Mouse (Mus musculus): ENCODE measurements around the gene Mink1.
"Not testable (repeated sequence)": the region's sequence is repeated elsewhere in the genome, so short reads cannot be mapped to it uniquely, and the experiment has no call there.

Gene Mink1

GRCm38 (mm10) chr11:70557545-70557944 is 5.1 kb upstream of the Mink1 start:
- no peak for DNase-seq (ENCODE audit: low spot score in 2 of 2)

- no peak for DNase-seq (ENCODE audit: low spot score in 2 of 2)
Measured at GRCm38 (mm10) chr11:70561937-70562286, 769 bp upstream of the Mink1 start.

DNA sequence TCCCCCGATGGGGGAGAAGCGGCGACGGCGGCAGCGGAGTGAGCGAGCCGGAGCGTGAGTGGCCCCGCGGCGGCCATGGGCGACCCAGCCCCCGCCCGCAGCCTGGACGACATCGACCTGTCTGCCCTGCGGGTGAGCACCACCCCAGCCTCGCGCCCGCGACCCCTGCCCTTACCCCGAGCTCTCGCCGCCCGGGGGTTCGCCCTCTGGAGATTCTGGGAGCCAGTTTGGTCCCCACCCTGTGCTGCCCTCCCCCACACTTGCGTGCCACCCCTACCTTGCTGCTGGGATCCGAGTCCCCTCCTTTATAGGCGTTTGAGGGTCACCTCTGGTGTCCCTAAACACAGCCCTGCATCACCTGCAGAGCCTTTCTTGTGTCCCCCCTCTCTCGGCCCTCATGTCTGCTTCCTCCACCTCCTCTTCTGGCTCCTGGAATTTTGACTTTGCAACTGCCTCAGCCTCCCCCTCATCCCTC is 351 bp downstream of the Mink1 start:
- no peak for DNase-seq (ENCODE audit: low spot score in 2 of 2)

- DNase-seq (ENCODE audit: low spot score in 2 of 2): no peak
Measured at GRCm38 (mm10) chr11:70563470-70564275, 992 bp downstream of the Mink1 start.

- no peak for DNase-seq (ENCODE audit: low spot score in 2 of 2)
Measured at GRCm38 (mm10) chr11:70564276-70564873, 1.7 kb downstream of the Mink1 start.

- no peak for DNase-seq (ENCODE audit: low spot score in 2 of 2)
Measured at GRCm38 (mm10) chr11:70566586-70566985, 3.9 kb downstream of the Mink1 start.

GRCm38 (mm10) chr11:70570614-70571013 is 7.9 kb downstream of the Mink1 start:
- not testable (repeated sequence) for DNase-seq (ENCODE audit: low spot score in 2 of 2)

GRCm38 (mm10) chr11:70571641-70572040 is 9.0 kb downstream of the Mink1 start:
- no peak for DNase-seq (ENCODE audit: low spot score in 2 of 2)

DNA sequence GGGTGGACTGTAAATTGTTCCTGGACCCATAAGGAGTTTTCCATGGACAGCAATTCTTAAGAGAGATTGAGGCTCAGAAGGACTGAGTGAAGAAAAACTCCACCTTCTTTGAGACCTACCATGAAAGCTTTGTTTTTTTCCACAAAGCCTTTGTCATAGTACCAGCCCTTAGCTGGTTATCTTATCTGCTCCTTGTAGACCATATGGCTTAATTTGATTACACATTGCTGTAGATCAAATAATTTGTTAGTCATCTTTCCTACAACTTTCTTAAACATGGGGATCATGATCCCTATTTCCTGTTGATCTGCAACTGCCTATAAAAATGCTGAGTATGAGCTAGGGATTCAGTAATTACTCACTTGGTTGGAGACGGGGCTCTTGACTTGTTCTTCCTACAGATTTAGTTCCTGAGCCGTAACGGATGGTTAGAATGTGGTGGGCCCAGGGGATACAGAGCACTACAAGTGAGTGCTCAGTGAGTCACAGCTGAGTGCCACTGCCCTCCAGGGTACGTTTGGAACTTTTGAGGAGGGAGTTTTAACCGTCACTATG is 9.7 kb downstream of the Mink1 start:
- DNase-seq (ENCODE audit: low spot score in 2 of 2): no peak

GRCm38 (mm10) chr11:70573872-70574271 is 11.2 kb downstream of the Mink1 start:
- no peak for DNase-seq (ENCODE audit: low spot score in 2 of 2)

DNA sequence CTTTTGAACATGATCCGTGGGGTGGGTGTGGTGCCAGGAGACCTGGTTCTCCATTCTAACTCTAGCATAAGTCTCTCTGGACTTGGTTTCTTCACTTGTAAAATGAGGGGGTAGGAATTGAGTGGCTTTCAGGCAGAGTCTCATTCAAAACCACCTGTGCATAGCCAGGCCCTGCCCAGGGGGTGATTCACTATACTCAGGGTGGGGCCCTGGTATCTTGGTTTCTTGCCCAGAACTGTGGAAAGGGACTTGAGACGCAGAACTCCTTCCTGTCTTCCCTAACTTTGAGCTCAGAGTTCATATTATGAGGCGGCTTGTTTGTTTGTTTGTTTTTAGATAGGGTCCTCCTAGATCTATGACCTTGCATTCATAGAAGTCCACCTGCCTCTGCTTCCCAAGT is 14.5 kb downstream of the Mink1 start:
- DNase-seq (ENCODE audit: low spot score in 2 of 2): no peak

DNA sequence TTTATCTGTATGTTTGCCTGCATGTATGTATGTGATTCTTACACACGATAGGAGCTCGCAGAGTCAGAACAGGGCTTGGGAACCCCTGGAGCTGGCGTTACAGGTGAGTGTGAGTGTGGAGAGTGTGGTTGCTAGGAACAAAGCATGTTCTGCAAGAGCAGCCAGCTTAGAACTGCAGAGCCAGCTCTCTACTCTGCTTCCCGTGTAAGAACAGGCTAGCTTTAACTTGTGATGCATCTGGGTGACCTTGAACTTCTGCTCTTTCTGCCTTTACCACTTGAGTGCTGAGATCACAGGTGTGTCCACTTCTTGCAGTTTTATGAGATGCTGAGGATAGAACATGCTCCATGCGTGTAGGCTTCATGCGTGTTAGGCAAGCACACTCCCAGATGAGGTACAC is 16.3 kb downstream of the Mink1 start:
- DNase-seq (ENCODE audit: low spot score in 2 of 2): no peak

GRCm38 (mm10) chr11:70579710-70580357 is 17.2 kb downstream of the Mink1 start:
- no peak for DNase-seq (ENCODE audit: low spot score in 2 of 2)

- no peak for DNase-seq (ENCODE audit: low spot score in 2 of 2)
Measured at GRCm38 (mm10) chr11:70580358-70580720, 17.7 kb downstream of the Mink1 start.

GRCm38 (mm10) chr11:70580921-70581320 is 18.2 kb downstream of the Mink1 start:
- DNase-seq (ENCODE audit: low spot score in 2 of 2): no peak

DNA sequence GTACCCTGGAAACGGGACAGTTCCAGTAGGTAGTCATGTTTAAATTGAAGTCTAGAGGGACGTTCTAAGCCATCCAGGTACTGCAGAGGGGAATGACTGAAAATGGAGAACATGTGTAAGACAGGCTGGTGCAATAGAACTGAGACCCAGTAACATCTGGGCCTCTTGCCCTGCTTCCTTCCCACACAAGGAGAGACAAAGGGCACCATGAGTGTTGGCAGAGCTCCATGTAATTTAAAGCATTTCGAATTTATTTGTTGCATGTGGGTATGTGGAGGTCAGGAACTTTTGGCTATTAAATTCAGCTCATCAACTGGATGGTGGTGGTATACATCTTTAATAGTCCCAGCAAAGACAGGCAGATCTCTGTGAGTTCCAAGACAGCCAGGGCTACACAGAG is 19.5 kb downstream of the Mink1 start:
- no peak for DNase-seq (ENCODE audit: low spot score in 2 of 2)

DNA sequence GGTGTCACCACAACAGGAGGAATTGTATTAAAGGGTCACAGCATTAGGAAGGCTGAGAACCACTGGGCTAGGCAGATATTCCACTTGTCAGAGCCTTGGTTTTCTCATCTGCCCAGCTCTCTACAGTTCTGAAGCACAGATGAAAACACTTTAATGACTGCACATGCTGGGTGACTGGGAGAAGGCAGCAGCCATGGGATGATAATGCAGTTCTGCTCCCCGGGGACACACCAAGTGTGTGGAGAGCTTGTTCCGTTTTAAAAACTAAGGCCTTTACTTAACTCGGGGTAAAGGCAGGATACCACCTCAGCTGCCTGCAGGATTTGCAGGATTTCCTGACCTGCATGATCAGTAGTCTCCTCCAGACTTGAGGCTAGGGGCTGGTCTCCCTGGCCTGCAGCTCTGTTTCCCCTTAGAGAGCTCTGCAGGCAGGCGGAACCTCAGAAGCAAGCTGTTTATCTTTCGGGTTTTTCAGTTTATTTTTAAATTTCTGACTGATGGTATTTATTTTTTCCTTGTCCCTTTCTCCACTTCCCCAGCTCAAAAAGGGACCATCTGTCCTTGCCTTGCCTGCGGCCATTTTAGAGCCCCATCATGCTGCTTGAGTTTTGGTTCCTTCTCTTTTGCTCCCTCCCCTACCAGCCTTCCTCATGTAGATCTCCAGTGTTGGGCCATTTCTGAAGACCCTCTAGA is 20.5 kb downstream of the Mink1 start:
- no peak for DNase-seq (ENCODE audit: low spot score in 2 of 2)

DNA sequence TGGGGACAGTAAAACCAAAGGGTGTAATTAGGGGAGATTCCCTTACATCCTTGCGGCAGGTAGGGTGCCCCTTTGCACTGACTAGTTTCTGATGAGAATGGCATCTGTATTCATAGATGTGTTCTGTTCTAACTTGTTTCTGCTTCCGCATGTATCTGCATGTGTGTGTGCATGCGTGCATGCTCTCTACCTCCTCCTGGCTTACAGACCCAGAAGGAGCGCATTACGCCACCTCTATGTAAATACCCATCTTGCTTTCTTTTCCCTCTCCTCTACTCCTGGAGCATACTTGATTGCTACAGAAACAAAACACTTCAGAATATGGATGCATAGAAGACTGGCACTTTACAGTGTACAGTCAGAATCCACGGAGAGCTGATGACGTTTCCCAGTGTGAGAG is 21.1 kb downstream of the Mink1 start:
- no peak for DNase-seq (ENCODE audit: low spot score in 2 of 2)

GRCm38 (mm10) chr11:70585457-70585856 is 22.8 kb downstream of the Mink1 start:
- no peak for DNase-seq (ENCODE audit: low spot score in 2 of 2)

GRCm38 (mm10) chr11:70586261-70586660 is 23.6 kb downstream of the Mink1 start:
- DNase-seq (ENCODE audit: low spot score in 2 of 2): no peak

GRCm38 (mm10) chr11:70586954-70587353 is 24.3 kb downstream of the Mink1 start:
- DNase-seq (ENCODE audit: low spot score in 2 of 2): no peak

DNA sequence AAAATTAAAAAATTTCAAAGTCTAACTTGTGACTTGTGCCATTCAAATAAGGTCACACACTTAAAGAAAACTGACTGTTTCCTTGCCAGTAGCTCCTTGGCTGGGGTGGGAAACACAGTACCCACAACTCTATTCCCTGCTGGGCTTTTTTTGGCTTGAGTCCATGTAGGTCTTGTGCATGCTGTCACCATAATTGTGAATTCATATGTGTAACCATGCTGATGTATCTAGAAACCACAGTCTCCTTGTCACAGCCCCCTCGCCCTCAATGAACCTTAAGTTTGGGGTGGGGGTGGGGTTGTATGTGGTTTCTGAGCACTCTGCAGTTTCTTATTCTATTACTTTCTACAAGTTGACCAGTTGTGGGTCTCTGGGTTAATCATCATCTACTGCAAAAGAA is 29.1 kb downstream of the Mink1 start:
- no peak for DNase-seq (ENCODE audit: low spot score in 2 of 2)
